In genomic region chr1:154112500-154112899, GRCm38 (mm10) we compare ENCODE assay signal across 14 mouse cellular contexts.
A peak's percentile ranks its signal among the peaks of the same experiment; 100 is the strongest.
DNase-seq lines count a peak whose midpoint lies in the region; ATAC-seq and TF ChIP-seq lines count a peak whose summit lies in the region.
"Had no signal": no experiment of that assay in that cellular context is flagged by ENCODE, and none has a peak within 500 bp of the region (broad histone marks: within the 10 kb centered on the region; RNA-seq: fewer than 3 reads in every experiment).

No protein-coding gene starts in this region.

- DNase-seq in heart, adult 18-20 months: peak; percentile 51
- DNase-seq in heart, postnatal 14 days: no peak
- DNase-seq in lung, adult 2 months: no peak
- DNase-seq in lung, postnatal 0 days (ENCODE audit: low spot score): peak; percentile 93
- DNase-seq in stomach, postnatal 0 days (ENCODE audit: low spot score): peak; percentile 57
- no peak for DNase-seq in left cerebral cortex, postnatal 14 days (ENCODE audit: low spot score in 2 of 2)
- DNase-seq: adrenal gland, postnatal 36 days; cerebellum, postnatal 14 days; right cerebral cortex, postnatal 25 days; thymus, adult 18-20 months had no signal

- no peaks in the 10 kb centered on the region for H3K9me3 ChIP-seq in lung, embryonic 16.5 days (ENCODE audit: control insufficient read depth, low read length)
- H3K9me3 ChIP-seq in lung, postnatal 0 days (ENCODE audit: low read length): no peaks in the 10 kb centered on the region
- no peaks in the 10 kb centered on the region for H3K9me3 ChIP-seq in stomach, postnatal 0 days (ENCODE audit: control insufficient read depth, low read length)
- H3K9me3 ChIP-seq: forebrain, embryonic 12.5 days; G1E had no signal

- no peak overlapping the region for H3K9ac ChIP-seq in lung, embryonic 16.5 days (ENCODE audit: low read length)
- no peak overlapping the region for H3K9ac ChIP-seq in lung, postnatal 0 days (replicated peaks; ENCODE audit: low read depth)
- H3K9ac ChIP-seq in stomach, postnatal 0 days (ENCODE audit: low read length): no peak overlapping the region
- H3K9ac ChIP-seq: forebrain, embryonic 12.5 days had no signal

- TF ChIP-seq EP300 in lung, postnatal 0 days (IDR thresholded peaks at IDR 0.05): peak; percentile 93
- TF ChIP-seq EP300 in stomach, postnatal 0 days (optimal IDR thresholded peaks at IDR 0.05): no peak

- H3K36me3 ChIP-seq in lung, embryonic 16.5 days (ENCODE audit: control insufficient read depth, insufficient read depth, low read length): no peaks in the 10 kb centered on the region
- H3K36me3 ChIP-seq in lung, postnatal 0 days (ENCODE audit: insufficient read depth, low read length): no peaks in the 10 kb centered on the region
- no peaks in the 10 kb centered on the region for H3K36me3 ChIP-seq in stomach, postnatal 0 days (ENCODE audit: control insufficient read depth, insufficient read depth, low read length)
- H3K36me3 ChIP-seq: forebrain, embryonic 12.5 days; G1E had no signal

- H3K4me2 ChIP-seq in lung, embryonic 16.5 days (ENCODE audit: low read depth, low read length): no peak overlapping the region
- H3K4me2 ChIP-seq in lung, postnatal 0 days (replicated peaks; ENCODE audit: low read depth, low read length): no peak overlapping the region
- H3K4me2 ChIP-seq in stomach, postnatal 0 days (replicated peaks; ENCODE audit: low read depth): no peak overlapping the region
- H3K4me2 ChIP-seq: forebrain, embryonic 12.5 days had no signal

- peak; percentile 48; the same call in 1 of the 2 replicates for ATAC-seq in lung, embryonic 16.5 days (ENCODE audit: low read depth)
- ATAC-seq in lung, postnatal 0 days: peak; percentile 89
- ATAC-seq in stomach, postnatal 0 days (ENCODE audit: low FRiP score, low TSS enrichment): peak; percentile 88
- ATAC-seq: hindbrain, postnatal 0 days had no signal

- no peak for TF ChIP-seq POLR2A in lung, adult 2 months (IDR thresholded peaks at IDR 0.05; ENCODE audit: borderline replicate concordance, extremely low read depth, low read depth, low read length)

- no peaks in the 10 kb centered on the region for H3K27me3 ChIP-seq in lung, embryonic 16.5 days (ENCODE audit: control insufficient read depth, insufficient read depth, low read depth, low read length)
- H3K27me3 ChIP-seq in lung, postnatal 0 days (replicated peaks; ENCODE audit: insufficient read depth, low read length): no peaks in the 10 kb centered on the region
- H3K27me3 ChIP-seq in stomach, postnatal 0 days (ENCODE audit: control insufficient read depth, insufficient read depth, low read length): no peaks in the 10 kb centered on the region
- H3K27me3 ChIP-seq: forebrain, embryonic 12.5 days had no signal

- peaks cover 12% of the 10 kb centered on the region for H3K4me1 ChIP-seq in lung, embryonic 16.5 days (replicated peaks; ENCODE audit: control insufficient read depth, insufficient read depth, low read length)
- H3K4me1 ChIP-seq in lung, adult 2 months (ENCODE audit: control insufficient read depth, insufficient read depth, low read length): peaks cover 5% of the 10 kb centered on the region
- H3K4me1 ChIP-seq in lung, postnatal 0 days (ENCODE audit: insufficient read depth, low read depth, low read length): peaks cover 5% of the 10 kb centered on the region
- H3K4me1 ChIP-seq in stomach, postnatal 0 days (replicated peaks; ENCODE audit: control insufficient read depth, insufficient read depth): peaks cover 7% of the 10 kb centered on the region; the same call in 1 of the 2 replicates

- TF ChIP-seq CTCF in lung, adult 2 months (IDR thresholded peaks at IDR 0.05; ENCODE audit: insufficient read depth, low read length): no peak
- TF ChIP-seq CTCF in lung, postnatal 0 days (IDR thresholded peaks at IDR 0.05): no peak
- no peak for TF ChIP-seq CTCF in stomach, postnatal 0 days (IDR thresholded peaks at IDR 0.05; ENCODE audit: low read depth)

- H3K27ac ChIP-seq in lung, embryonic 16.5 days (ENCODE audit: low read length): no peak overlapping the region
- no peak overlapping the region; the same call in 1 of the 2 replicates for H3K27ac ChIP-seq in lung, postnatal 0 days (ENCODE audit: low read length)
- H3K27ac ChIP-seq in stomach, postnatal 0 days (replicated peaks): peak overlapping the region; percentile 86
- H3K27ac ChIP-seq: forebrain, embryonic 12.5 days; hindbrain, postnatal 0 days had no signal

- intact Hi-C loops in heart, postnatal 14 days (cut with DNase I): no loop called here
- intact Hi-C loops in left cerebral cortex, postnatal 14 days (cut with DNase I): no loop called here

- H3K4me3 ChIP-seq in lung, embryonic 16.5 days (ENCODE audit: low read length): no peak overlapping the region
- H3K4me3 ChIP-seq in lung, adult 2 months (replicated peaks; ENCODE audit: extremely low read depth, low read depth, low read length): no peak overlapping the region
- H3K4me3 ChIP-seq in lung, postnatal 0 days (ENCODE audit: low read depth, low read length): no peak overlapping the region
- H3K4me3 ChIP-seq in stomach, postnatal 0 days (ENCODE audit: low read depth, low read length): no peak overlapping the region
- H3K4me3 ChIP-seq: forebrain, embryonic 12.5 days had no signal

- 52% methylated on average over 3 of the region's 3 CpGs for WGBS in lung, embryonic 16.5 days
- WGBS in lung, adult 2 months: 49% methylated on average over 3 of the region's 3 CpGs
- WGBS in lung, postnatal 0 days: 40% methylated on average over 3 of the region's 3 CpGs
- 37% methylated on average over 3 of the region's 3 CpGs for WGBS in stomach, postnatal 0 days

Comparison
In these comparisons a context has a peak if more than half of its experiments do, and no peak if none do; other contexts are left out.
1. DNase-seq: peak in heart, adult 18-20 months (2 of 2), lung, postnatal 0 days (single experiment) and stomach, postnatal 0 days (single experiment); none in heart, postnatal 14 days (0 of 2), lung, adult 2 months (single experiment) and left cerebral cortex, postnatal 14 days (0 of 2).
2. Peak in every context shown above with its lines, with median percentiles within 50 percentile points of each other: ATAC-seq.